Mouse (Mus musculus) megakaryocyte, embryonic 14.5 days (primary cell): ENCODE results near the gene Trappc6a.

Source experiments
- FLI1 ChIP-seq: IDR thresholded peaks from 2 replicates; pipeline ENCODE4 v1.6.1; 2012; ENCODE audit warnings: low read length, inconsistent platforms, mixed read lengths
- GATA1 ChIP-seq: IDR thresholded peaks from 3 replicates; pipeline ENCODE4 v1.6.1; 2012; ENCODE audit warnings: mixed read lengths, low read length, inconsistent platforms, borderline replicate concordance

GRCm38 (mm10) chr7:19468279-19468678, 39.9 kb upstream of the Trappc6a start:
- no peak for TF ChIP-seq FLI1
- no peak for TF ChIP-seq GATA1
